ENCODE assay signal across 8 mouse cellular contexts in the genomic region with DNA sequence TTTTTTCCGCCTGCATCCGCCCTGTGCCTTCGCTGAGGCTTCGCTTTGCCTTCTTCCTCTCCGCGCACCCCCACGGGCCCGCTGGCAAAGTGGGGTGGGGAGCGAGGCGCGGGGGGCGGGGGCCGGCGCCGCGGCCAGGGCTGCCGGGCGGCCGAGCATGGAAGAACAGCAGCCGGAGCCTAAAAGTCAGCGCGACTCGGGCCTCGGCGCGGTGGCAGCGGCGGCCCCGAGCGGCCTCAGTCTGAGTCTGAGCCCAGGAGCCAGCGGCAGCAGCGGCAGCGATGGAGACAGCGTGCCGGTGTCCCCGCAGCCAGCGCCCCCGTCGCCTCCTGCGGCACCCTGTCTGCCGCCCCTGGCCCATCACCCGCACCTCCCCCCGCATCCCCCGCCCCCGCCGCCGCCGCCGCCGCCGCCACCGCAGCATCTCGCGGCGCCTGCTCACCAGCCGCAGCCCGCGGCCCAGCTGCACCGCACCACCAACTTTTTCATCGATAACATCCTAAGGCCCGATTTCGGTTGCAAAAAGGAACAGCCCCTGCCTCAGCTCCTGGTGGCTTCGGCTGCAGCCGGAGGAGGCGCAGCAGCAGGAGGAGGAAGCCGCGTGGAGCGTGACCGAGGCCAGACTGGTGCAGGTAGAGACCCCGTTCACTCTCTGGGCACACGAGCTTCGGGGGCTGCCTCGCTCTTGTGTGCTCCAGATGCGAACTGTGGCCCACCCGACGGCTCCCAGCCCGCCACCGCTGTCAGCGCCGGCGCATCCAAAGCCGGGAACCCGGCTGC. TPM values are rescaled to one million over a fixed set of nuclear protein-coding genes. Genes with fewer than 3 reads are reported as not detected.
DNase-seq lines count a peak whose midpoint lies in the region; ATAC-seq and TF ChIP-seq lines count a peak whose summit lies in the region.

No protein-coding gene starts in this region.

- no peak overlapping the region for H3K27ac ChIP-seq in spleen, adult 2 months (ENCODE audit: insufficient read depth, low read length)
- H3K27ac ChIP-seq in hindbrain, embryonic 11.5 days (ENCODE audit: low read depth, low read length): peak overlapping the region; percentile 81
- H3K27ac ChIP-seq in liver, embryonic 16.5 days (ENCODE audit: low read length): no peak overlapping the region

- 2% methylated on average over 82 of the region's 83 CpGs for WGBS in spleen, adult 2 months
- under 1% methylated on average over 71 of the region's 83 CpGs for WGBS in hindbrain, embryonic 11.5 days
- WGBS in liver, embryonic 16.5 days (ENCODE audit: insufficient replicate concordance): under 1% methylated on average over 77 of the region's 83 CpGs

- DNase-seq in cerebellum, adult 11-12 months: peak; percentile 22
- DNase-seq in cerebellum, adult 8-10 months: no peak
- no peak for DNase-seq in spleen, adult 2 months (ENCODE audit: low read depth in 1 of 2, low spot score in 2 of 2)
- no peak for DNase-seq in spleen, postnatal 4 days (ENCODE audit: low spot score in 2 of 2)
- peak; percentile 73 for DNase-seq in hindbrain, embryonic 11.5 days (ENCODE audit: low spot score)
- DNase-seq in layer of hippocampus, adult 9-10 months (ENCODE audit: low spot score): no peak
- no peak for DNase-seq in thymus, postnatal 10 days (ENCODE audit: low spot score in 2 of 2)

- TF ChIP-seq CTCF in spleen, adult 2 months (IDR thresholded peaks at IDR 0.05; ENCODE audit: extremely low read depth, insufficient read depth, insufficient read length, insufficient replicate concordance): no peak

- peak overlapping the region; percentile 31; the same call in 1 of the 2 replicates for H3K4me3 ChIP-seq in spleen, adult 2 months (ENCODE audit: extremely low read depth, insufficient read depth, insufficient read length)
- H3K4me3 ChIP-seq in hindbrain, embryonic 11.5 days (ENCODE audit: low read depth, low read length): peak overlapping the region; percentile 44
- H3K4me3 ChIP-seq in liver, embryonic 16.5 days (ENCODE audit: low read depth, low read length): peak overlapping the region; percentile 39

- H3K36me3 ChIP-seq in spleen, adult 2 months (ENCODE audit: control insufficient read depth, insufficient read depth, low read length): no peaks in the 10 kb centered on the region
- no peaks in the 10 kb centered on the region for H3K36me3 ChIP-seq in hindbrain, embryonic 11.5 days (ENCODE audit: control insufficient read depth, insufficient read depth, low read length)
- no peaks in the 10 kb centered on the region for H3K36me3 ChIP-seq in liver, embryonic 16.5 days (ENCODE audit: control insufficient read depth, insufficient read depth)

- H3K9me3 ChIP-seq in hindbrain, embryonic 11.5 days (ENCODE audit: control insufficient read depth, low read length): no peaks in the 10 kb centered on the region
- H3K9me3 ChIP-seq in liver, embryonic 16.5 days (replicated peaks; ENCODE audit: control insufficient read depth, low read length): no peaks in the 10 kb centered on the region

- H3K4me2 ChIP-seq in hindbrain, embryonic 11.5 days (replicated peaks; ENCODE audit: low read depth, low read length): peak overlapping the region; percentile 80
- H3K4me2 ChIP-seq in liver, embryonic 16.5 days (ENCODE audit: low read depth, low read length): peak overlapping the region; percentile 46

- H3K9ac ChIP-seq in hindbrain, embryonic 11.5 days (ENCODE audit: low read depth, low read length): peak overlapping the region; percentile 67
- H3K9ac ChIP-seq in liver, embryonic 16.5 days (ENCODE audit: low read depth, low read length): no peak overlapping the region

- peak; percentile 18 for ATAC-seq in hindbrain, embryonic 11.5 days (ENCODE audit: low FRiP score)
- no peak for ATAC-seq in liver, embryonic 16.5 days (ENCODE audit: low read depth)

- peaks cover 17% of the 10 kb centered on the region for H3K4me1 ChIP-seq in spleen, adult 2 months (ENCODE audit: control insufficient read depth, insufficient read depth, insufficient read length)
- H3K4me1 ChIP-seq in hindbrain, embryonic 11.5 days (replicated peaks; ENCODE audit: control insufficient read depth, insufficient read depth, low read length): no peaks in the 10 kb centered on the region; the same call in 1 of the 2 replicates
- H3K4me1 ChIP-seq in liver, embryonic 16.5 days (ENCODE audit: control insufficient read depth, low read depth, low read length): no peaks in the 10 kb centered on the region; the same call in 1 of the 2 replicates

- TF ChIP-seq POLR2A in spleen, adult 2 months (IDR thresholded peaks at IDR 0.05; ENCODE audit: low read depth, low read length): no peak

- peaks cover 39% of the 10 kb centered on the region for H3K27me3 ChIP-seq in spleen, adult 2 months (ENCODE audit: control insufficient read depth, insufficient read depth, low read length)
- peaks cover 71% of the 10 kb centered on the region for H3K27me3 ChIP-seq in hindbrain, embryonic 11.5 days (ENCODE audit: control insufficient read depth, insufficient read depth, low read length)
- H3K27me3 ChIP-seq in liver, embryonic 16.5 days (ENCODE audit: control insufficient read depth, insufficient read depth, low read depth, low read length): peaks cover 98% of the 10 kb centered on the region

RNA-seq across cellular contexts. Expression of gene En1, which starts 0.8 kb away (rescaled TPM):
- polyA plus RNA-seq in spleen, adult 2 months (2012; rRNA removed): 0.02 TPM in 1 of 2 replicates, not detected in the other
- 5.2 and 6.9 TPM in 2 replicates for polyA plus RNA-seq in hindbrain, embryonic 11.5 days (2014; fragmentation: Nextera tagmentation; extraction: Ambion mirVana)
- polyA plus RNA-seq in liver, embryonic 16.5 days (2015; fragmentation: Nextera tagmentation; extraction: Ambion mirVana): not detected in 2 replicates

Comparison
In these comparisons a context has a peak if more than half of its experiments do, and no peak if none do; other contexts are left out.
1. DNase-seq: peak in cerebellum, adult 11-12 months (single experiment) and hindbrain, embryonic 11.5 days (single experiment); none in cerebellum, adult 8-10 months (single experiment), spleen, adult 2 months (0 of 2), spleen, postnatal 4 days (0 of 2), layer of hippocampus, adult 9-10 months (single experiment) and thymus, postnatal 10 days (0 of 2).
2. Peak in every context shown above with its lines, with median percentiles within 50 percentile points of each other: H3K4me3 ChIP-seq.